Mouse (Mus musculus) bone marrow, adult 2 months (tissue): Measurements from ENCODE around the gene Nrxn2.

Experiments used
- CTCF ChIP-seq: fragments of 200-500 bp; IDR thresholded peaks from 2 replicates; pipeline ENCODE4 v1.5.1; 2011; ENCODE audit warnings: low read length, control low read depth; ENCODE audit not compliant: control insufficient read depth, insufficient read depth
- POLR2A ChIP-seq: fragments of 200-500 bp; IDR thresholded peaks from 2 replicates; pipeline ENCODE4 v1.6.1; 2011; ENCODE audit warnings: low read depth, mild to moderate bottlenecking, control low read depth, low read length, borderline replicate concordance; ENCODE audit not compliant: control insufficient read depth

DNA sequence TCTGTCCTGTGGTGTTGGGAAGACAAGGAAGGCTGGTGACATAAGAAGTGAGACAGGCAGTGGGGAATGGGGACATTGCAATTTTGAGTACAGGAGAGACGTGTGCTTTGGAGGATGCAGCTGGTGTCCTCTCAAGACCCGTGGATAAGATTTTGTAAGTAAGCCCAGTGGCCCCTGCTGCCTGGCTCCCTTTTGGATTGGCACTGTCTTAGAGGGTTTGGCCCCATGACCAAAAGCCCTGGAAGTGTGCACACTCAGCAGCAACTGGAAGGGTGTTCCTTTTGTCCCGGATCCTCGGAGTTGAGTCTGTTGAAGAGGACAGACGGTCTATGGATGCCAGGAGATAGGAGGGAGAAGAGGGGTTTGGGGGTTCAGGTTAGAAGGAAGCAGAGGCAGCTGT lies 127.0 kb downstream of the Nrxn2 start:
- no peak for TF ChIP-seq CTCF
- no peak for TF ChIP-seq POLR2A
